Mouse (Mus musculus) layer of hippocampus, adult 18-20 months (tissue): ENCODE results near the gene Cdhr1. TPM values are rescaled to one million over a fixed set of nuclear protein-coding genes. Genes with fewer than 3 reads are reported as not detected.
A peak's percentile ranks its signal among the peaks of the same experiment; 100 is the strongest.

Experiments used
- DNase-seq, 2 experiments: peaks; one replicate each; pipeline ENCODE4 v3.0.0; 2022; ENCODE audit warnings: low spot score in 2 of 2
- total RNA-seq, 2 experiments: library from RNA; stranded (reverse); gene quantifications; 2 replicates each; pipeline ENCODE4 v1.2.3; 2021

Cdhr1 gene
- total RNA-seq, 2 experiments from 2014 or later, result 6.4 to 10.0 TPM

DNA sequence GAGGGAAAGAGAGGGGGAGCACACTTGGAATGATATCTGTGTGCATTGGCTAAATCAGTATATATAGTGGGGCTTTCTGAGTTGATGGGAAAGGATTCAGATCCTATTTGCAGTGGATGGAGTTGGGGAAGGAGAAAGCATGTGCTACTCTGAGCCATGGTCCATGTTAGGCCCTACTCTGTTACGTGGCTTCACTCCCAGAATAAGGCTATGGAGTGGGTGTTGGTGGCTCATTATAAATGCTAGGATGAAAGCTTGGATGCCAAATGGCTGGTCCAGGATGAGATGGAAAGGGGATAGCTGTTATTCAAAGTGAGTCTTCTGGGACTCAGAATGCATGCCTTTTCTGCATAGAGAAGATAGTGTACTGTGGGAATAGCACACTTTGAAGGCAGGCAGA is 17.4 kb downstream of the Cdhr1 start:
- DNase-seq, result no peak

DNA sequence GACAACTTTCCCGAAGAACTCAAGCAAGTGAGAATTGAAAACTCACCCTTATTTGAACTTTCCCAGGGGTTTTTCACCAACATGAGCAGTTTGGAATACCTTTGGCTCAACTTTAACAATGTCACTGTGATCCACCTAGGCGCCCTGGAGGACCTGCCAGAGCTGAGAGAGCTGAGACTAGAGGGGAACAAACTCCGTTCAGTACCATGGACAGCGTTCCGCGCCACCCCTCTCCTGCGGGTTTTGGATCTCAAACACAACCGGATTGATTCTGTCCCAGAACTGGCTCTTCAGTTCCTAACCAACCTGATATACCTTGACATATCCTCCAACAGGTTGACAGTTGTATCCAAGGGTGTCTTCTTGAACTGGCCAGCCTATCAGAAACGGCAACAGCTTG is 29.6 kb downstream of the Cdhr1 start:
- DNase-seq, result no peak

DNA sequence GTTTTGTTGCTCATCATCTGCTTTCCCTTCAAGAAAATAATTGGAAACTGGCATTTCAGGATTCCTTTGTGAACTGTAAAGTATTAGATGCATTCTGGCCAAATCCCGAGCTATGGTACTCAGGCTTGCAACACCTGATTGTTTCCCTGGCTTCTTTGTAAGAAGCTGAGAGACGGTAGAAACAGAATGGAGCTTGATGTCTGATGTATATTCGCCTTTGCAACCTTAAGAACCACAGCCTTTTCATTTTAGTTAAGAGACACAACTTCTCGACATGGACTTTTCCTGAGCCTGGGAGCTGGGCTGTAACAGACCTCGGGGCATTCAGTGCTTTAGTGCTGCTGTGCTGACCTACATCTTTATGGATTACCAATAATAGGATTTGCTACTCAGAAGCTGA is 30.5 kb downstream of the Cdhr1 start, which contains the start of gene Lrit2:
Gene Lrit2 (plus strand): TSS at position 301 of the 400 bp plus-strand sequence.
- no peak for DNase-seq

DNA sequence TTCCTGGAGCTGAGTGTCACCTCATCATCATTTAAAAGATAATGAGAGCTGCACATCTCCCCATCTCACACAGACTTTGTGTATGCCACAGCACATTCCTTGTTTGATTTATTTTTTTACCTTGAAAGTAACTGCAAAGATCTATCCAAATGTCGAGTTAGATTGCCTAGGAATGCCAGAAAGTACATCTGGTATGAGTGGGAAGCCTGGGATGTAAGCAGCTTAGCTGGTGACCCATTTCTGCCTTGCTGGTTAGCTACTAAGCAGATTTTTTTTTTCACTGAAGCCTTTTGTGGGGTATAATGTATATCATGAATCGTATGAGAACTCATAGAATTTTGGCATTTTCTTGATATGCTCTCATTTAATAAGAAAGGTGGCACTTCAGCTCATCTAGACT is 31.5 kb downstream of the Cdhr1 start:
- peak; percentile 12 to 50 for DNase-seq

DNA sequence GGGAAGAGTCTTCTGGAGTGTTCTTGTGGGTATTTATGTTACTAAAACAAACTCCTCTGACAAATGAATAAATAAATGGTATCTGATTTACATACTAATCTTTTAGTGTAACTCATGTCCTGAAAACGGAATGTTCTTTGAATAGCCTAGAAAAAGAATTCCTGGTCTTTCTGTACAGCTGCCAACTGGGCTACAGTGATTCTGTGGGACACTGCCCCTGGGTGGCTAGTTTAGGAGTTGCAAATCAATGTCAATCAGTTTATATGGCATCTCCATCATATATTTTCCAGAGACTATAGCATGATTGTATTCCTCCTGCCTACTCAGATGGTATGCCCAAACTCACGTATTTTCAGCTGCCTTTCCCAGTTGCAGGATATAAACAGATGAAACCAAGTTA is 33.3 kb downstream of the Cdhr1 start:
- no peak for DNase-seq

DNA sequence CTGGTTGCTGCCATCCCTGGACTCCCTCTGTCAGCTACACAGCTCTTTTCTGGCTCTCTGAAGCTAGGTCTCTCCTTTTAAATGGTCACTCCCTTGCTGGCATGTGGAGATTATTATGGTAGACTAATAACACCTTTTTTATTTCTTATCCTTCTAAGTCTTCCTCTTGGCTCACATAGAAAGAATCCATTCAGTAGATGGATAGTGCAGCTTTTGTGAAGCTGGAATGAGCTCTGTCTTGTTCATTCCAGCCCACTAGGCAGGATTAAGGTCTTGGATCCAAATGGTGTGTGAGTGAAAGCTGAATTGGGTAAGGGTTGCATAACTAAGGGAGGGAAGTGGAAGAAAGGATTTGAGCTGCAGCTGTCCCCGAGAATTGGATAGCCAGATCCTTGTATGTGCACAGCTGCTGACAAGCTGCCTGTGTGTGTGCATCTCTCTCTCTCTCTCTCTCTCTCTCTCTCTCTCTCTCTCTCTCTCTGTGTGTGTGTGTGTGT is 49.2 kb downstream of the Cdhr1 start, which contains the start of gene Rgr:
Gene Rgr (minus strand): TSS at position 51 of the 497 bp plus-strand sequence.
- no peak for DNase-seq

DNA sequence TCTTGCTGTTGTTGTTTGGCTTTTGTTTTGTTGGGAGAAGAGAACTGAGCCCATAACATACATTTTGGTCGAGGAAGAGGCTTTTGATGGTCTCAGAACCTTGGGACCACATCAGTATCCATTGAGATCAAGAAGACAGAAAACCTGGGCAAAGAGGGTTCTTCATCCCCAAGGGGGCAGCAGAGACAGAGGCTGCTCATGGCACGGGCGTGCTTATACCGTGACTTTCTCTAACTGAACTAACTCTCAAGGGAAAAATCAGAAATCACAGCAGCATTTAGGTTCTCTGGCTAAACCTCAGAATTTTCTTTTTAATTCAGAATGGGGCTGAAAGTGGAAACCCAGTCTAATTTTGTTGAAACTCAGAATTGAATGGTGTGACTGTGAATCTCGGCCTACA is 63.7 kb downstream of the Cdhr1 start:
- no peak for DNase-seq

DNA sequence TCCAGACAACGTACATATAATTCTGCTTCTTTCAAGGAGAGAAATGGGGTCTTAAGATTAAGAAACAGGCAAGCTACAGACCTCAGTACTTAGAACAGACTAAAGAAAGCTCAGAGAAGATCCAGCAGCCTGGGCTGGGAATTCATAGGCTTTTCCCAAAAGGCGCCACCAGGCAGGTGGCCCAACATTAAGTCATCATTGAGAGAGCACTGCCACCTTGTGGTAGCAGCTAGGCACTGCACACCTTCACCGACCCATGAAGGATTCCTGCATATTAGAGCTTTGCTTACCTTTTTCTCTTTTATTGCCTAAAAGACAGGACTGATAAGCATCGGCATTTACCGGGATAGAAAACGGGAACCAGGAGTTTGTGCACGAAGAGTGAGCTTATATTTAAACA is 64.9 kb downstream of the Cdhr1 start:
- peak; percentile 71 to 91 for DNase-seq

DNA sequence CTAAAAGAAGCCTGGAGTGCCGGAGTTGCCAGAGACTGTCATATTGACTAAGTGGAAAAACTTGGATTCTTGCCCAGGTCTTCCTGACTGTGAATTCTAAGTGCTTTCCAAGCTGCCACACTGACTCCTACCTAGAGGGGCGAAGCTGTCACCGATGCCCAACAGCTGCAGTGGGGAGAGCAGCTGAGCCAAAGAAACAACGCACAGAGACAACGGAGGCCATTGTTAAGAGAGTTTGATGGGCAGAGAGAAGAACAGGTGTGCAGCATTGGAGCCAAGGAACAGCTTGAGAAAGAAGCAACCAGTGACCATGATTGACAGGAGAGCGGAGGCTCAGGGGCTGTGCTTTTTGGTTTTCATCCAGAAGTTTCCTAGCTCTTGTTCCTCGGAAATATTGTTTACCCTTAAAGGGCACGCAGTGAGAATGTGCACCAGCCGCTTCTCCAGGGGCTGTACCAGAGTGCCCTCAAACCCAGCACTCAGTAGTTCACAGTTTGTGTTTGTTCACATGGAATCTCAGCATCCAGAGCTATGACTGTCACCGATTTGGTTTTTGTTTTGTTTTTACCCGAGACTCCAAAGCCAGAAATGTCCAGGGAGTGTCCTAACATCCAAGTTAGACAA is 65.6 kb downstream of the Cdhr1 start:
- DNase-seq, result no peak

DNA sequence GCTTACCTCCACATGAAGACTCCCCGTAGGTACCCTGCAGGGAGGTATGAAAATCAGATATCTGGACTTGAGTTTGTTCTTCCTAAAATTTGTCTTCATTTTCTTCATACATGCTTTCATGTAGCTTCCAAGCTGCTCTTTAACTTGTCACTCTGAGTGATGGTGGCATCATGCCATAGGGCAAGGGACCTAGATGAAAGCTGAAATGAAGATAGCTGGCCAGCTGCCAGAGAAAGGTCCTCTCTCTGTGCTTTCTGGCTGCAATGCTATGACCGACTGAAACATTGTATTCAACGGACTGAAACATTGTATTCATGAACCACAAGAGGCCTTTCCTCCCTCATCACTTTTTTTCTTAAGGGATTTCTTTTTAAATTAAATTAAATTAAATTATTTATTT is 69.6 kb downstream of the Cdhr1 start:
- no peak for DNase-seq

DNA sequence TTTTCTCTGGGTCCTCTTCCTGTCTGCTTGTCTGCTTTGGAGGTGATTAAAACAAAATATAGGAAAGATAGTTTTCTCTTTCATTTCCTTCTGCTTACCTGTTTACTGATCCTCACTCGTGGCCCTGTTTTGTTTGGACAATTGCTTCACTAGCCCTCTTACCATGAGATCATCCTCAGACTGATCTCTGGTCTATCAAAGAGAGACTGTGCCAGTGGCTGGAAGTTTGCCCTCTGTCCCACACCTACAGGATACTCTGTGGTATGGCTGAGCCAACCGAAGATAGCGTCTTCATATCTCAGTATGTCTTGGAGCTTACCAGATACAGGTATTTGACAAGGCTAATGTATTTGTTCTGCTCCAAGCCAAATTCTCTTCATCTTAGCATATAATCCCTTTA is 70.2 kb downstream of the Cdhr1 start:
- DNase-seq, result no peak

Other genes starting within 250 kb of the Cdhr1 start
- 10 to 100 TPM; 77.7 to 82.8 TPM for gene Ccser2, start 129.6 kb downstream of the Cdhr1 start, total RNA-seq
- not detected for gene Rgr, start 49.4 kb downstream of the Cdhr1 start, total RNA-seq
- not detected for gene Lrit1, start 43.5 kb downstream of the Cdhr1 start, total RNA-seq
- gene Lrit2, start 30.4 kb downstream of the Cdhr1 start, total RNA-seq, result not detected
- not detected for gene 2610528A11Rik, start 15.7 kb upstream of the Cdhr1 start, total RNA-seq
- gene Ghitm, start 36.9 kb upstream of the Cdhr1 start, total RNA-seq, result 100 to 1,000 TPM; 427 to 437 TPM